Mouse (Mus musculus) forebrain, embryonic 16.5 days (tissue): ENCODE data around the gene Gapvd1. TPM values are rescaled to one million over a fixed set of nuclear protein-coding genes. Genes with fewer than 3 reads are reported as not detected.

Source experiments
- ATAC-seq: fragments of 200-750 bp; cut with Nextera tagmentation; 2 replicates; pipeline ENCODE4 v1.8.0; 2017; ENCODE audit warnings: mild to moderate bottlenecking, moderate library complexity
- H3K27ac ChIP-seq: fragments of 300-500 bp; sonication (generic); 2 replicates; pipeline ENCODE4 v1.5.1; 2014; ENCODE audit warnings: low read length, control low read depth
- H3K27me3 ChIP-seq: fragments of 300-500 bp; sonication (generic); replicated peaks from 2 replicates; pipeline ENCODE4 v1.6.1; 2014; ENCODE audit warnings: low read length; ENCODE audit not compliant: control insufficient read depth, insufficient read depth
- H3K36me3 ChIP-seq: fragments of 300-500 bp; sonication (generic); 2 replicates; pipeline ENCODE4 v1.6.1; 2014; ENCODE audit not compliant: control insufficient read depth, insufficient read depth
- H3K4me1 ChIP-seq: fragments of 300-500 bp; sonication (generic); replicated peaks from 2 replicates; pipeline ENCODE4 v1.6.1; 2014; ENCODE audit warnings: low read length; ENCODE audit not compliant: control insufficient read depth, insufficient read depth
- H3K4me2 ChIP-seq: fragments of 300-500 bp; sonication (generic); 2 replicates; pipeline ENCODE4 v1.6.1; 2014; ENCODE audit warnings: mild to moderate bottlenecking, low read length, control low read depth
- H3K4me3 ChIP-seq: fragments of 300-500 bp; sonication (generic); replicated peaks from 2 replicates; pipeline ENCODE4 v1.5.1; 2014; ENCODE audit warnings: mild to moderate bottlenecking, low read length, control low read depth
- H3K9ac ChIP-seq: fragments of 300-500 bp; sonication (generic); replicated peaks from 2 replicates; pipeline ENCODE4 v1.6.1; 2014; ENCODE audit warnings: low read depth, low read length, control low read depth
- H3K9me3 ChIP-seq: fragments of 300-500 bp; sonication (generic); 2 replicates; pipeline ENCODE4 v1.6.1; 2016; ENCODE audit warnings: low read length; ENCODE audit not compliant: control insufficient read depth
- WGBS: fragments of 180-500 bp; shearing (Covaris S2); extraction: QIAGEN DNeasy Blood & Tissue Kit; methylation state at CpG from one replicate; pipeline ENCODE4 v1.1.7; 2014; 5-methylcytosine and 5-hydroxymethylcytosine counted together
- polyA plus RNA-seq: library from polyadenylated mRNA; unstranded; fragments of >200 nt; fragmentation: Nextera tagmentation; extraction: Ambion mirVana; gene quantifications from 2 replicates; pipeline ENCODE4 v1.2.1, GENCODE M21; 2015

The Gapvd1 gene
- polyA plus RNA-seq, 1 experiment from 2014 or later: 126 TPM

GRCm38 (mm10) chr2:34753811-34754550 lies 1.1 kb downstream of the Gapvd1 start:
- Histone ChIP-seq H3K27ac (peak overlapping the region; percentile 87), H3K27me3 (no peaks in the 10 kb centered on the region), H3K36me3 (no peaks in the 10 kb centered on the region), H3K4me3 (peak overlapping the region; percentile 89), H3K4me2 (peak overlapping the region; percentile 69), H3K4me1 (peaks cover 14% of the 10 kb centered on the region), H3K9ac (peak overlapping the region; percentile 94), H3K9me3 (no peaks in the 10 kb centered on the region)
- WGBS: under 1% methylated on average over 95 of the region's 106 CpGs
- peak; percentile 94 for ATAC-seq

GRCm38 (mm10) chr2:34750245-34750644 lies 4.8 kb downstream of the Gapvd1 start:
- WGBS: 88% methylated on average over 2 of the region's 2 CpGs

GRCm38 (mm10) chr2:34748479-34748878 lies 6.6 kb downstream of the Gapvd1 start:
- Histone ChIP-seq H3K36me3 (no peaks in the 10 kb centered on the region), H3K4me3 (no peak overlapping the region), H3K27ac (no peak overlapping the region), H3K4me1 (peaks cover 11% of the 10 kb centered on the region), H3K4me2 (no peak overlapping the region), H3K27me3 (no peaks in the 10 kb centered on the region), H3K9me3 (no peaks in the 10 kb centered on the region), H3K9ac (no peak overlapping the region)
- 95% methylated on average over 4 of the region's 4 CpGs for WGBS
- ATAC-seq: no peak

More at GRCm38 (mm10) chr2:34750245-34750644, 4.8 kb downstream of the Gapvd1 start:
- no peaks in the 10 kb centered on the region for H3K27me3 ChIP-seq
- no peaks in the 10 kb centered on the region for H3K36me3 ChIP-seq
- ATAC-seq: no peak
- H3K9ac ChIP-seq: no peak overlapping the region
- H3K27ac ChIP-seq: no peak overlapping the region
- peaks cover 14% of the 10 kb centered on the region for H3K4me1 ChIP-seq
- H3K4me2 ChIP-seq: no peak overlapping the region
- H3K4me3 ChIP-seq: no peak overlapping the region
- no peaks in the 10 kb centered on the region for H3K9me3 ChIP-seq

GRCm38 (mm10) chr2:34745673-34746072 lies 9.4 kb downstream of the Gapvd1 start:
- Histone ChIP-seq H3K27ac (no peak overlapping the region), H3K36me3 (peaks cover 3% of the 10 kb centered on the region; the same call in 1 of the 2 replicates), H3K27me3 (no peaks in the 10 kb centered on the region), H3K9ac (no peak overlapping the region), H3K4me2 (no peak overlapping the region), H3K4me3 (no peak overlapping the region), H3K9me3 (no peaks in the 10 kb centered on the region), H3K4me1 (no peaks in the 10 kb centered on the region)
- no peak for ATAC-seq
- 91% methylated on average over 2 of the region's 2 CpGs for WGBS

GRCm38 (mm10) chr2:34744476-34744875 lies 10.6 kb downstream of the Gapvd1 start:
- WGBS: 99% methylated on average over 8 of the region's 8 CpGs
- no peak overlapping the region for H3K4me3 ChIP-seq
- no peaks in the 10 kb centered on the region for H3K4me1 ChIP-seq
- no peaks in the 10 kb centered on the region for H3K27me3 ChIP-seq
- no peak for ATAC-seq
- no peaks in the 10 kb centered on the region for H3K9me3 ChIP-seq
- peaks cover 3% of the 10 kb centered on the region; the same call in 1 of the 2 replicates for H3K36me3 ChIP-seq
- no peak overlapping the region for H3K4me2 ChIP-seq
- H3K27ac ChIP-seq: no peak overlapping the region
- H3K9ac ChIP-seq: no peak overlapping the region

- Histone ChIP-seq H3K27me3 (no peaks in the 10 kb centered on the region), H3K4me3 (no peak overlapping the region), H3K9ac (no peak overlapping the region), H3K4me1 (no peaks in the 10 kb centered on the region), H3K9me3 (no peaks in the 10 kb centered on the region), H3K4me2 (no peak overlapping the region), H3K27ac (no peak overlapping the region), H3K36me3 (peaks cover 3% of the 10 kb centered on the region; the same call in 1 of the 2 replicates)
- 97% methylated on average over 8 of the region's 8 CpGs for WGBS
- ATAC-seq: no peak
Measured at GRCm38 (mm10) chr2:34742675-34743074, 12.4 kb downstream of the Gapvd1 start.

- 93% methylated on average over 12 of the region's 12 CpGs for WGBS
- H3K36me3 ChIP-seq: peaks cover 3% of the 10 kb centered on the region; the same call in 1 of the 2 replicates
- no peaks in the 10 kb centered on the region for H3K4me1 ChIP-seq
- no peak overlapping the region for H3K4me2 ChIP-seq
- no peak for ATAC-seq
- H3K9me3 ChIP-seq: no peaks in the 10 kb centered on the region
- H3K27ac ChIP-seq: no peak overlapping the region
- H3K4me3 ChIP-seq: no peak overlapping the region
- H3K9ac ChIP-seq: no peak overlapping the region
- no peaks in the 10 kb centered on the region for H3K27me3 ChIP-seq
Measured at GRCm38 (mm10) chr2:34741390-34742159, 13.5 kb downstream of the Gapvd1 start.

- WGBS: 95% methylated on average over 1 of the region's 1 CpGs
- H3K4me3 ChIP-seq: no peak overlapping the region
Measured at GRCm38 (mm10) chr2:34739684-34740391, 15.2 kb downstream of the Gapvd1 start.

GRCm38 (mm10) chr2:34737911-34738310 lies 17.1 kb downstream of the Gapvd1 start:
- Histone ChIP-seq H3K4me3 (no peak overlapping the region), H3K4me2 (no peak overlapping the region), H3K9me3 (no peaks in the 10 kb centered on the region), H3K27ac (no peak overlapping the region), H3K9ac (no peak overlapping the region), H3K4me1 (no peaks in the 10 kb centered on the region), H3K27me3 (no peaks in the 10 kb centered on the region), H3K36me3 (peaks cover 3% of the 10 kb centered on the region; the same call in 1 of the 2 replicates)
- ATAC-seq: no peak
- WGBS: 83% methylated on average over 1 of the region's 1 CpGs

More at GRCm38 (mm10) chr2:34739684-34740391, 15.2 kb downstream of the Gapvd1 start:
- no peaks in the 10 kb centered on the region for H3K4me1 ChIP-seq
- ATAC-seq: no peak
- no peak overlapping the region for H3K27ac ChIP-seq
- H3K27me3 ChIP-seq: no peaks in the 10 kb centered on the region
- H3K36me3 ChIP-seq: peaks cover 3% of the 10 kb centered on the region; the same call in 1 of the 2 replicates
- no peak overlapping the region for H3K4me2 ChIP-seq
- H3K9ac ChIP-seq: no peak overlapping the region
- no peaks in the 10 kb centered on the region for H3K9me3 ChIP-seq
